Mouse (Mus musculus) kidney, adult 2 months (tissue): Measurements from ENCODE around the gene Rab25.

ENCODE experiments used
- CTCF ChIP-seq: fragments of 200-500 bp; conservative IDR thresholded peaks from 2 replicates; pipeline ENCODE4 v1.5.1; 2011; ENCODE audit warnings: low read depth, mild to moderate bottlenecking, control low read depth, low read length, moderate library complexity, mixed read lengths; ENCODE audit not compliant: insufficient read depth, insufficient read length
- POLR2A ChIP-seq: fragments of 200-500 bp; IDR thresholded peaks from one replicate; pipeline ENCODE4 v1.6.1; 2011; ENCODE audit warnings: low read depth, low read length, control low read depth

- no peak for TF ChIP-seq POLR2A
- TF ChIP-seq CTCF = no peak
Observed at GRCm38 (mm10) chr3:88543651-88544410, 4.3 kb downstream of the Rab25 start.
